Mouse (Mus musculus): ENCODE measurements around the gene Sele. TPM values are rescaled to one million over a fixed set of nuclear protein-coding genes. Genes with fewer than 3 reads are reported as not detected.

The Sele gene
- polyA plus RNA-seq, 1 experiment from 2014 or later, result not detected

GRCm38 (mm10) chr1:164075416-164075815 lies 27.4 kb downstream of the Sele start:
- H3K27ac ChIP-seq (ENCODE audit: low read depth), result no peak overlapping the region
- no peaks in the 10 kb centered on the region for H3K36me3 ChIP-seq (ENCODE audit: control insufficient read depth, insufficient read depth, low read length)
- no peak overlapping the region for H3K4me2 ChIP-seq (ENCODE audit: low read length)
- no peaks in the 10 kb centered on the region for H3K4me1 ChIP-seq (replicated peaks; ENCODE audit: control insufficient read depth, insufficient read depth, low read length)
- DNase-seq (ENCODE audit: low spot score) (no peak), ATAC-seq (replicated peaks; ENCODE audit: low FRiP score, low TSS enrichment, low read depth) (no peak)
- H3K9ac ChIP-seq (ENCODE audit: low read length), result no peak overlapping the region
- no peak overlapping the region for H3K4me3 ChIP-seq (ENCODE audit: low read depth, low read length)
- H3K9me3 ChIP-seq (ENCODE audit: control insufficient read depth, low read length), result no peaks in the 10 kb centered on the region
- 93% methylated on average over 1 of the region's 1 CpGs for WGBS
- H3K27me3 ChIP-seq (replicated peaks; ENCODE audit: control insufficient read depth, insufficient read depth, low read length), result no peaks in the 10 kb centered on the region

- no peak overlapping the region for H3K4me2 ChIP-seq (ENCODE audit: low read length)
- no peaks in the 10 kb centered on the region for H3K27me3 ChIP-seq (replicated peaks; ENCODE audit: control insufficient read depth, insufficient read depth, low read length)
- H3K9me3 ChIP-seq (ENCODE audit: control insufficient read depth, low read length), result no peaks in the 10 kb centered on the region
- H3K36me3 ChIP-seq (ENCODE audit: control insufficient read depth, insufficient read depth, low read length), result no peaks in the 10 kb centered on the region
- DNase-seq (ENCODE audit: low spot score) (no peak), ATAC-seq (replicated peaks; ENCODE audit: low FRiP score, low TSS enrichment, low read depth) (no peak)
- no peaks in the 10 kb centered on the region for H3K4me1 ChIP-seq (replicated peaks; ENCODE audit: control insufficient read depth, insufficient read depth, low read length)
- WGBS, result 44% methylated on average over 1 of the region's 1 CpGs
- no peak overlapping the region for H3K27ac ChIP-seq (ENCODE audit: low read depth)
- H3K9ac ChIP-seq (ENCODE audit: low read length), result no peak overlapping the region
- no peak overlapping the region for H3K4me3 ChIP-seq (ENCODE audit: low read depth, low read length)
Observed at GRCm38 (mm10) chr1:164076441-164076840, 28.4 kb downstream of the Sele start.

GRCm38 (mm10) chr1:164077031-164077430 lies 29.0 kb downstream of the Sele start:
- no peak for ATAC-seq (replicated peaks; ENCODE audit: low FRiP score, low TSS enrichment, low read depth)
- Histone ChIP-seq H3K9ac (ENCODE audit: low read length) (no peak overlapping the region), H3K36me3 (ENCODE audit: control insufficient read depth, insufficient read depth, low read length) (no peaks in the 10 kb centered on the region), H3K4me2 (ENCODE audit: low read length) (no peak overlapping the region), H3K4me3 (ENCODE audit: low read depth, low read length) (no peak overlapping the region), H3K27ac (ENCODE audit: low read depth) (no peak overlapping the region), H3K4me1 (replicated peaks; ENCODE audit: control insufficient read depth, insufficient read depth, low read length) (no peaks in the 10 kb centered on the region), H3K9me3 (ENCODE audit: control insufficient read depth, low read length) (no peaks in the 10 kb centered on the region), H3K27me3 (replicated peaks; ENCODE audit: control insufficient read depth, insufficient read depth, low read length) (no peaks in the 10 kb centered on the region)
- WGBS, result 91% methylated on average over 3 of the region's 3 CpGs
- no peak for DNase-seq (ENCODE audit: low spot score)

- DNase-seq (ENCODE audit: low spot score) (no peak), ATAC-seq (replicated peaks; ENCODE audit: low FRiP score, low TSS enrichment, low read depth) (no peak)
- Histone ChIP-seq H3K9ac (ENCODE audit: low read length) (no peak overlapping the region), H3K9me3 (ENCODE audit: control insufficient read depth, low read length) (no peaks in the 10 kb centered on the region), H3K27me3 (replicated peaks; ENCODE audit: control insufficient read depth, insufficient read depth, low read length) (no peaks in the 10 kb centered on the region), H3K4me2 (ENCODE audit: low read length) (no peak overlapping the region), H3K4me1 (replicated peaks; ENCODE audit: control insufficient read depth, insufficient read depth, low read length) (no peaks in the 10 kb centered on the region), H3K27ac (ENCODE audit: low read depth) (no peak overlapping the region), H3K4me3 (ENCODE audit: low read depth, low read length) (no peak overlapping the region), H3K36me3 (ENCODE audit: control insufficient read depth, insufficient read depth, low read length) (no peaks in the 10 kb centered on the region)
- 79% methylated on average over 4 of the region's 4 CpGs for WGBS
Observed at GRCm38 (mm10) chr1:164078323-164078741, 30.3 kb downstream of the Sele start.

GRCm38 (mm10) chr1:164079091-164079490 lies 31.1 kb downstream of the Sele start:
- Histone ChIP-seq H3K9me3 (ENCODE audit: control insufficient read depth, low read length) (no peaks in the 10 kb centered on the region), H3K9ac (ENCODE audit: low read length) (no peak overlapping the region), H3K27ac (ENCODE audit: low read depth) (no peak overlapping the region), H3K4me3 (ENCODE audit: low read depth, low read length) (no peak overlapping the region), H3K4me2 (ENCODE audit: low read length) (no peak overlapping the region), H3K4me1 (replicated peaks; ENCODE audit: control insufficient read depth, insufficient read depth, low read length) (no peaks in the 10 kb centered on the region), H3K27me3 (replicated peaks; ENCODE audit: control insufficient read depth, insufficient read depth, low read length) (no peaks in the 10 kb centered on the region), H3K36me3 (ENCODE audit: control insufficient read depth, insufficient read depth, low read length) (no peaks in the 10 kb centered on the region)
- 75% methylated on average over 11 of the region's 11 CpGs for WGBS
- no peak for ATAC-seq (replicated peaks; ENCODE audit: low FRiP score, low TSS enrichment, low read depth)
- DNase-seq (ENCODE audit: low spot score), result no peak

GRCm38 (mm10) chr1:164083046-164083445 lies 35.0 kb downstream of the Sele start:
- Histone ChIP-seq H3K4me2 (ENCODE audit: low read length) (no peak overlapping the region), H3K4me3 (ENCODE audit: low read depth, low read length) (no peak overlapping the region), H3K9ac (ENCODE audit: low read length) (no peak overlapping the region), H3K36me3 (ENCODE audit: control insufficient read depth, insufficient read depth, low read length) (no peaks in the 10 kb centered on the region), H3K9me3 (ENCODE audit: control insufficient read depth, low read length) (no peaks in the 10 kb centered on the region), H3K27me3 (replicated peaks; ENCODE audit: control insufficient read depth, insufficient read depth, low read length) (no peaks in the 10 kb centered on the region), H3K4me1 (replicated peaks; ENCODE audit: control insufficient read depth, insufficient read depth, low read length) (no peaks in the 10 kb centered on the region), H3K27ac (ENCODE audit: low read depth) (no peak overlapping the region)
- 83% methylated on average over 4 of the region's 4 CpGs for WGBS
- no peak for ATAC-seq (replicated peaks; ENCODE audit: low FRiP score, low TSS enrichment, low read depth)
- no peak for DNase-seq (ENCODE audit: low spot score)

- no peak for DNase-seq (ENCODE audit: low spot score)
- Histone ChIP-seq H3K4me3 (ENCODE audit: low read depth, low read length) (no peak overlapping the region), H3K36me3 (ENCODE audit: control insufficient read depth, insufficient read depth, low read length) (no peaks in the 10 kb centered on the region), H3K4me1 (replicated peaks; ENCODE audit: control insufficient read depth, insufficient read depth, low read length) (no peaks in the 10 kb centered on the region), H3K9ac (ENCODE audit: low read length) (no peak overlapping the region), H3K27me3 (replicated peaks; ENCODE audit: control insufficient read depth, insufficient read depth, low read length) (no peaks in the 10 kb centered on the region), H3K9me3 (ENCODE audit: control insufficient read depth, low read length) (no peaks in the 10 kb centered on the region), H3K4me2 (ENCODE audit: low read length) (no peak overlapping the region), H3K27ac (ENCODE audit: low read depth) (no peak overlapping the region)
- no peak for ATAC-seq (replicated peaks; ENCODE audit: low FRiP score, low TSS enrichment, low read depth)
- WGBS, result 78% methylated on average over 3 of the region's 3 CpGs
Observed at GRCm38 (mm10) chr1:164086797-164087196, 38.8 kb downstream of the Sele start.

GRCm38 (mm10) chr1:164087872-164088271 lies 39.8 kb downstream of the Sele start:
- Histone ChIP-seq H3K4me2 (ENCODE audit: low read length) (no peak overlapping the region), H3K4me1 (replicated peaks; ENCODE audit: control insufficient read depth, insufficient read depth, low read length) (no peaks in the 10 kb centered on the region), H3K9ac (ENCODE audit: low read length) (no peak overlapping the region), H3K27me3 (replicated peaks; ENCODE audit: control insufficient read depth, insufficient read depth, low read length) (no peaks in the 10 kb centered on the region), H3K27ac (ENCODE audit: low read depth) (no peak overlapping the region), H3K36me3 (ENCODE audit: control insufficient read depth, insufficient read depth, low read length) (no peaks in the 10 kb centered on the region), H3K4me3 (ENCODE audit: low read depth, low read length) (no peak overlapping the region), H3K9me3 (ENCODE audit: control insufficient read depth, low read length) (no peaks in the 10 kb centered on the region)
- ATAC-seq (replicated peaks; ENCODE audit: low FRiP score, low TSS enrichment, low read depth) (no peak), DNase-seq (ENCODE audit: low spot score) (no peak)
- WGBS, result 92% methylated on average over 5 of the region's 5 CpGs

GRCm38 (mm10) chr1:164096780-164097179 lies 48.7 kb downstream of the Sele start:
- Histone ChIP-seq H3K27ac (ENCODE audit: low read depth) (no peak overlapping the region), H3K27me3 (replicated peaks; ENCODE audit: control insufficient read depth, insufficient read depth, low read length) (no peaks in the 10 kb centered on the region), H3K4me3 (ENCODE audit: low read depth, low read length) (no peak overlapping the region), H3K9me3 (ENCODE audit: control insufficient read depth, low read length) (no peaks in the 10 kb centered on the region), H3K4me1 (replicated peaks; ENCODE audit: control insufficient read depth, insufficient read depth, low read length) (no peaks in the 10 kb centered on the region), H3K9ac (ENCODE audit: low read length) (no peak overlapping the region), H3K36me3 (ENCODE audit: control insufficient read depth, insufficient read depth, low read length) (no peaks in the 10 kb centered on the region), H3K4me2 (ENCODE audit: low read length) (no peak overlapping the region)
- DNase-seq (ENCODE audit: low spot score) (no peak), ATAC-seq (replicated peaks; ENCODE audit: low FRiP score, low TSS enrichment, low read depth) (no peak)
- 24% methylated on average over 6 of the region's 6 CpGs for WGBS

Measured in intestine, embryonic 14.5 days (tissue).